Mouse (Mus musculus) MEL (cell line): ENCODE data around the gene Tgfbr3. TPM values are rescaled to one million over a fixed set of nuclear protein-coding genes. Genes with fewer than 3 reads are reported as not detected.
A peak's percentile ranks its signal among the peaks of the same experiment; 100 is the strongest.

Experiments used
- DNase-seq: peaks from one replicate; pipeline ENCODE4 v3.0.0; 2011; ENCODE audit warnings: low read depth, low spot score
- H3K27ac ChIP-seq: 2 replicates; pipeline ENCODE4 v1.5.1; 2012; ENCODE audit warnings: low read depth, mild to moderate bottlenecking, control low read depth, low read length, moderate library complexity; ENCODE audit not compliant: control insufficient read depth
- H3K27me3 ChIP-seq, 2 experiments: fragments of 150-350 bp in 1 of 2; sonication (generic) in 1 of 2; 2 replicates each; pipeline ENCODE4 v1.6.1; 2012; ENCODE audit warnings: low read length in 2 of 2, mild to moderate bottlenecking in 2 of 2, improper control_type of control experiment in 1 of 2, moderate library complexity in 1 of 2; ENCODE audit not compliant: insufficient read depth in 2 of 2, control insufficient read depth in 1 of 2
- H3K36me3 ChIP-seq, 2 experiments: 2 replicates each; pipeline ENCODE4 v1.6.1; 2012 to 2014; ENCODE audit warnings: low read length in 2 of 2, improper control_type of control experiment in 1 of 2, inconsistent platforms in 1 of 2, mild to moderate bottlenecking in 1 of 2; ENCODE audit not compliant: insufficient read depth in 2 of 2, control insufficient read depth in 1 of 2
- H3K4me1 ChIP-seq, 2 experiments: fragments of 150-350 bp in 1 of 2; sonication (generic) in 1 of 2; 2 replicates each; pipeline ENCODE4 v1.6.1; 2012; ENCODE audit warnings: low read length in 2 of 2, improper control_type of control experiment in 1 of 2, mild to moderate bottlenecking in 1 of 2; ENCODE audit not compliant: insufficient read depth in 2 of 2, control insufficient read depth in 1 of 2
- H3K4me3 ChIP-seq, 2 experiments: fragments of 150-350 bp in 1 of 2; sonication (generic) in 1 of 2; 2 replicates each; pipeline ENCODE4 v1.5.1; 2012; ENCODE audit warnings: low read depth in 2 of 2, low read length in 2 of 2, mild to moderate bottlenecking in 2 of 2, moderate library complexity in 2 of 2, control low read depth in 1 of 2, improper control_type of control experiment in 1 of 2; ENCODE audit not compliant: control insufficient read depth in 1 of 2, insufficient read depth in 1 of 2
- H3K79me2 ChIP-seq: 2 replicates; pipeline ENCODE4 v1.6.1; 2012; ENCODE audit warnings: mild to moderate bottlenecking, low read length, moderate library complexity; ENCODE audit not compliant: control insufficient read depth, poor library complexity, insufficient read depth
- H3K9ac ChIP-seq: 2 replicates; pipeline ENCODE4 v1.6.1; 2012; ENCODE audit warnings: low read depth, mild to moderate bottlenecking, control low read depth, low read length, moderate library complexity; ENCODE audit not compliant: control insufficient read depth, poor library complexity, severe bottlenecking
- H3K9me3 ChIP-seq: fragments of 150-350 bp; sonication (generic); replicated peaks from 2 replicates; pipeline ENCODE4 v1.6.1; 2012; ENCODE audit warnings: mild to moderate bottlenecking, low read length, improper control_type of control experiment, moderate library complexity; ENCODE audit not compliant: insufficient read depth
- BHLHE40 ChIP-seq: IDR thresholded peaks from 2 replicates; pipeline ENCODE4 v1.6.1; 2012; ENCODE audit warnings: low read depth, mild to moderate bottlenecking, inconsistent platforms, low read length, improper control_type of control experiment, borderline replicate concordance
- CTCF ChIP-seq, 3 experiments: IDR thresholded peaks in 2 of 3; conservative IDR thresholded peaks in 1 of 3; 2 replicates each; pipeline ENCODE4 v1.5.1; 2011 to 2012; ENCODE audit warnings: low read length in 3 of 3, low read depth in 2 of 3, mild to moderate bottlenecking in 2 of 3, improper control_type of control experiment in 1 of 3, inconsistent platforms in 1 of 3, mixed read lengths in 1 of 3, moderate library complexity in 1 of 3; ENCODE audit not compliant: control insufficient read depth in 1 of 3, insufficient read depth in 1 of 3, poor library complexity in 1 of 3, severe bottlenecking in 1 of 3
- ELF1 ChIP-seq: IDR thresholded peaks from 2 replicates; pipeline ENCODE4 v1.6.1; 2014; ENCODE audit warnings: low read depth, mild to moderate bottlenecking, inconsistent platforms, low read length, improper control_type of control experiment, moderate library complexity
- EP300 ChIP-seq, 2 experiments: IDR thresholded peaks; 2 replicates each; pipeline ENCODE4 v1.6.1; 2011; ENCODE audit warnings: improper control_type of control experiment in 2 of 2, low read length in 2 of 2, low read depth in 1 of 2, mild to moderate bottlenecking in 1 of 2
- ETS1 ChIP-seq: IDR thresholded peaks from 2 replicates; pipeline ENCODE4 v1.6.1; 2012; ENCODE audit warnings: low read depth, mild to moderate bottlenecking, inconsistent platforms, low read length, improper control_type of control experiment, moderate library complexity
- GATA1 ChIP-seq: IDR thresholded peaks from 2 replicates; pipeline ENCODE4 v1.6.1; 2011; ENCODE audit warnings: low read depth, low read length, improper control_type of control experiment
- HCFC1 ChIP-seq: IDR thresholded peaks from 2 replicates; pipeline ENCODE4 v1.6.1; 2012; ENCODE audit warnings: low read depth, mild to moderate bottlenecking, inconsistent platforms, low read length, improper control_type of control experiment, moderate library complexity
- KAT2A ChIP-seq: conservative IDR thresholded peaks from 2 replicates; pipeline ENCODE4 v1.6.1; 2012; ENCODE audit warnings: low read depth, low read length, improper control_type of control experiment, inconsistent platforms
- MAX ChIP-seq: IDR thresholded peaks from 2 replicates; pipeline ENCODE4 v1.6.1; 2011; ENCODE audit warnings: low read length, improper control_type of control experiment
- MAZ ChIP-seq: IDR thresholded peaks from 2 replicates; pipeline ENCODE4 v1.6.1; 2012; ENCODE audit warnings: low read depth, mild to moderate bottlenecking, inconsistent platforms, low read length, improper control_type of control experiment
- MEF2A ChIP-seq: IDR thresholded peaks from 2 replicates; pipeline ENCODE4 v1.6.1; 2014; ENCODE audit warnings: low read depth, mild to moderate bottlenecking, inconsistent platforms, low read length, improper control_type of control experiment; ENCODE audit not compliant: poor library complexity, insufficient replicate concordance, severe bottlenecking; ENCODE audit errors: extremely low read depth
- MXI1 ChIP-seq: IDR thresholded peaks from 2 replicates; pipeline ENCODE4 v1.6.1; 2011; ENCODE audit warnings: mild to moderate bottlenecking, low read depth, low read length, improper control_type of control experiment
- MYB ChIP-seq: IDR thresholded peaks from 2 replicates; pipeline ENCODE4 v1.6.1; 2011; ENCODE audit warnings: mild to moderate bottlenecking, low read depth, low read length, improper control_type of control experiment
- MYC ChIP-seq: IDR thresholded peaks from 2 replicates; pipeline ENCODE4 v1.6.1; 2011; ENCODE audit warnings: low read depth, mild to moderate bottlenecking, low read length, improper control_type of control experiment, moderate library complexity
- POLR2A ChIP-seq, 2 experiments: IDR thresholded peaks; 2 replicates each; pipeline ENCODE4 v1.6.1; 2011 to 2012; ENCODE audit warnings: low read length in 2 of 2, mild to moderate bottlenecking in 2 of 2, control low read depth in 1 of 2, improper control_type of control experiment in 1 of 2, low read depth in 1 of 2, moderate library complexity in 1 of 2; ENCODE audit not compliant: control insufficient read depth in 1 of 2, insufficient read depth in 1 of 2, poor library complexity in 1 of 2
- POLR2AphosphoS5 ChIP-seq: IDR thresholded peaks from 2 replicates; pipeline ENCODE4 v1.6.1; 2012; ENCODE audit warnings: low read depth, borderline replicate concordance, mild to moderate bottlenecking, inconsistent platforms, low read length, moderate library complexity, mixed read lengths
- RAD21 ChIP-seq: IDR thresholded peaks from 2 replicates; pipeline ENCODE4 v1.6.1; 2011; ENCODE audit warnings: mild to moderate bottlenecking, low read depth, low read length, improper control_type of control experiment
- RCOR1 ChIP-seq: IDR thresholded peaks from 2 replicates; pipeline ENCODE4 v1.6.1; 2012; ENCODE audit warnings: low read depth, mild to moderate bottlenecking, inconsistent platforms, low read length, improper control_type of control experiment
- SIN3A ChIP-seq: IDR thresholded peaks from 2 replicates; pipeline ENCODE4 v1.6.1; 2012; ENCODE audit warnings: low read length, improper control_type of control experiment, inconsistent platforms
- SMC3 ChIP-seq: IDR thresholded peaks from 2 replicates; pipeline ENCODE4 v1.6.1; 2011; ENCODE audit warnings: low read depth, low read length, improper control_type of control experiment
- TAL1 ChIP-seq: IDR thresholded peaks from 2 replicates; pipeline ENCODE4 v1.6.1; 2012; ENCODE audit warnings: mild to moderate bottlenecking, inconsistent platforms, low read length, moderate library complexity, mixed read lengths
- TBP ChIP-seq: IDR thresholded peaks from 2 replicates; pipeline ENCODE4 v1.8.0; 2011; ENCODE audit warnings: low read depth, low read length, improper control_type of control experiment
- TCF12 ChIP-seq: IDR thresholded peaks from 2 replicates; pipeline ENCODE4 v1.6.1; 2014; ENCODE audit warnings: low read depth, mild to moderate bottlenecking, inconsistent platforms, low read length, improper control_type of control experiment, moderate library complexity
- UBTF ChIP-seq: IDR thresholded peaks from 2 replicates; pipeline ENCODE4 v1.6.1; 2012; ENCODE audit warnings: low read depth, mild to moderate bottlenecking, inconsistent platforms, low read length, improper control_type of control experiment, moderate library complexity, borderline replicate concordance; ENCODE audit not compliant: insufficient read depth
- USF1 ChIP-seq: IDR thresholded peaks from 2 replicates; pipeline ENCODE4 v1.6.1; 2014; ENCODE audit warnings: low read depth, mild to moderate bottlenecking, inconsistent platforms, low read length, improper control_type of control experiment, moderate library complexity
- USF2 ChIP-seq, 2 experiments: IDR thresholded peaks; 2 replicates each; pipeline ENCODE4 v1.6.1; 2011 to 2012; ENCODE audit warnings: improper control_type of control experiment in 2 of 2, low read length in 2 of 2, borderline replicate concordance in 1 of 2, inconsistent platforms in 1 of 2, low read depth in 1 of 2, mild to moderate bottlenecking in 1 of 2; ENCODE audit not compliant: insufficient read depth in 1 of 2
- ZC3H11A ChIP-seq: IDR thresholded peaks from 2 replicates; pipeline ENCODE4 v1.6.1; 2012; ENCODE audit warnings: low read depth, mild to moderate bottlenecking, inconsistent platforms, low read length, improper control_type of control experiment
- ZKSCAN1 ChIP-seq: IDR thresholded peaks from 2 replicates; pipeline ENCODE4 v1.6.1; 2012; ENCODE audit warnings: low read depth, mild to moderate bottlenecking, inconsistent platforms, low read length, improper control_type of control experiment, moderate library complexity
- ZMIZ1 ChIP-seq: IDR thresholded peaks from 2 replicates; pipeline ENCODE4 v1.6.1; 2012; ENCODE audit warnings: low read depth, mild to moderate bottlenecking, inconsistent platforms, low read length, improper control_type of control experiment, moderate library complexity
- ZNF384 ChIP-seq: IDR thresholded peaks from 2 replicates; pipeline ENCODE4 v1.6.1; 2012; ENCODE audit warnings: low read depth, mild to moderate bottlenecking, inconsistent platforms, low read length, improper control_type of control experiment
- polyA plus RNA-seq, 2 experiments: library from polyadenylated mRNA; stranded (reverse) in 1 of 2; unstranded in 1 of 2; fragments of >175 nt in 1 of 2; fragments of >200 nt in 1 of 2; gene quantifications; 2 replicates each; pipeline versions ENCODE4 v1.2.1 to v1.2.4; 2012; ENCODE audit warnings: low replicate concordance in 2 of 2, low read depth in 1 of 2; ENCODE audit not compliant: insufficient read length in 2 of 2, insufficient read depth in 1 of 2, missing spikeins in 1 of 2
- total RNA-seq: library from RNA; depleted of rRNA; stranded (reverse); fragments of 300-350 nt; gene quantifications from 2 replicates; pipeline ENCODE4 v1.2.3, GENCODE M21; 2012

Tgfbr3 gene
- total and polyA plus RNA-seq, 3 experiments: 3.0 to 5.9 TPM; not detected in 1

- H3K4me3 ChIP-seq: peak overlapping the region; percentile 31 to 39
- H3K9me3 ChIP-seq: no peaks in the 10 kb centered on the region
- H3K9ac ChIP-seq: peak overlapping the region; percentile 64
- H3K27ac ChIP-seq: peak overlapping the region; percentile 88
- H3K4me1 ChIP-seq: peaks cover 8 to 26% of the 10 kb centered on the region in 2 experiments
- DNase-seq: peak; percentile 84
- peaks cover 3% of the 10 kb centered on the region; the same call in 1 of the 2 replicates for H3K79me2 ChIP-seq
- peaks cover 0 to 25% of the 10 kb centered on the region in 2 experiments; a peak in 2 of 4 replicates for H3K36me3 ChIP-seq
- TF ChIP-seq MAZ (no peak), MXI1 (no peak), TCF12 (peak; percentile 34; the same call in 1 of the 2 replicates), CTCF (IDR thresholded peaks at IDR 0.05 in 2 of 3, conservative IDR thresholded peaks at IDR 0.05 in 1 of 3; ENCODE audit: control insufficient read depth in 1 of 3, insufficient read depth in 1 of 3, low read depth in 2 of 3, low read length in 3 of 3, poor library complexity in 1 of 3, severe bottlenecking in 1 of 3) (no peak), KAT2A (no peak), MYC (no peak), UBTF (no peak), GATA1 (peak; percentile 45; the same call in 1 of the 2 replicates), RAD21 (no peak), ZKSCAN1 (no peak), MEF2A (no peak), TBP (peak; percentile 79), ETS1 (peak; percentile 43; the same call in 1 of the 2 replicates), HCFC1 (0 out of 2 replicates have a peak, but pooled peaks have one; percentile 51), MAX (peak; percentile 73; the same call in 1 of the 2 replicates), TAL1 (no peak; the same call in 1 of the 2 replicates), RCOR1 (no peak), MYB (no peak), POLR2AphosphoS5 (no peak), ZNF384 (peak; percentile 97), POLR2A (IDR thresholded peaks at IDR 0.05; ENCODE audit: control insufficient read depth in 1 of 2, insufficient read depth in 1 of 2, low read depth in 1 of 2, low read length in 2 of 2, poor library complexity in 1 of 2) (0 out of 4 replicates have a peak, but pooled peaks of 1 of the 2 experiments have one; percentile 34), SMC3 (no peak), ZMIZ1 (no peak), USF2 (IDR thresholded peaks at IDR 0.05; ENCODE audit: borderline replicate concordance in 1 of 2, insufficient read depth in 1 of 2, low read depth in 1 of 2, low read length in 2 of 2) (peak in 1 of 2 experiments; percentile 59; a peak in 1 of 4 replicates), ZC3H11A (no peak), BHLHE40 (no peak), ELF1 (peak; percentile 69), EP300 (IDR thresholded peaks at IDR 0.05; ENCODE audit: low read depth in 1 of 2, low read length in 2 of 2) (peak; percentile 59 to 80; a peak in 3 of 4 replicates), SIN3A (peak; percentile 56; the same call in 1 of the 2 replicates), USF1 (peak; percentile 89)
- H3K27me3 ChIP-seq: no peaks in the 10 kb centered on the region
Observed at GRCm38 (mm10) chr5:107224820-107225417, 64.5 kb downstream of the Tgfbr3 start.
